ENCODE assay signal across 13 mouse cellular contexts in genomic region chr4:85959019-85959418, GRCm38 (mm10).
"Had no signal": no experiment of that assay in that cellular context is flagged by ENCODE, and none has a peak within 500 bp of the region (broad histone marks: within the 10 kb centered on the region; RNA-seq: fewer than 3 reads in every experiment).

No protein-coding gene starts in this region.

- H3K27ac ChIP-seq: limb, embryonic 15.5 days; liver, embryonic 14.5 days; midbrain, embryonic 10.5 days; neural tube, embryonic 12.5 days; stomach, embryonic 15.5 days had no signal

- H3K4me1 ChIP-seq: midbrain, embryonic 10.5 days; neural tube, embryonic 12.5 days; stomach, embryonic 15.5 days had no signal

- H3K27me3 ChIP-seq: limb, embryonic 15.5 days; neural tube, embryonic 12.5 days; stomach, embryonic 15.5 days had no signal

- H3K4me3 ChIP-seq: limb, embryonic 15.5 days; midbrain, embryonic 10.5 days; neural tube, embryonic 12.5 days; stomach, embryonic 15.5 days had no signal

- H3K4me2 ChIP-seq: limb, embryonic 15.5 days; neural tube, embryonic 12.5 days; stomach, embryonic 15.5 days had no signal

- H3K9me3 ChIP-seq: limb, embryonic 15.5 days; midbrain, embryonic 10.5 days; neural tube, embryonic 12.5 days; stomach, embryonic 15.5 days had no signal

- DNase-seq: kidney, adult 11 months; kidney, postnatal 10 days; layer of hippocampus, postnatal 36 days; lung, adult 18-20 months; midbrain, embryonic 14.5 days; right cerebral cortex, postnatal 4 days; thymus, adult 2 months; thymus, postnatal 25 days had no signal

- H3K36me3 ChIP-seq: limb, embryonic 15.5 days; midbrain, embryonic 10.5 days; neural tube, embryonic 12.5 days; stomach, embryonic 15.5 days had no signal

- H3K9ac ChIP-seq: limb, embryonic 15.5 days; liver, embryonic 14.5 days; neural tube, embryonic 12.5 days; stomach, embryonic 15.5 days had no signal
